In the genomic region with DNA sequence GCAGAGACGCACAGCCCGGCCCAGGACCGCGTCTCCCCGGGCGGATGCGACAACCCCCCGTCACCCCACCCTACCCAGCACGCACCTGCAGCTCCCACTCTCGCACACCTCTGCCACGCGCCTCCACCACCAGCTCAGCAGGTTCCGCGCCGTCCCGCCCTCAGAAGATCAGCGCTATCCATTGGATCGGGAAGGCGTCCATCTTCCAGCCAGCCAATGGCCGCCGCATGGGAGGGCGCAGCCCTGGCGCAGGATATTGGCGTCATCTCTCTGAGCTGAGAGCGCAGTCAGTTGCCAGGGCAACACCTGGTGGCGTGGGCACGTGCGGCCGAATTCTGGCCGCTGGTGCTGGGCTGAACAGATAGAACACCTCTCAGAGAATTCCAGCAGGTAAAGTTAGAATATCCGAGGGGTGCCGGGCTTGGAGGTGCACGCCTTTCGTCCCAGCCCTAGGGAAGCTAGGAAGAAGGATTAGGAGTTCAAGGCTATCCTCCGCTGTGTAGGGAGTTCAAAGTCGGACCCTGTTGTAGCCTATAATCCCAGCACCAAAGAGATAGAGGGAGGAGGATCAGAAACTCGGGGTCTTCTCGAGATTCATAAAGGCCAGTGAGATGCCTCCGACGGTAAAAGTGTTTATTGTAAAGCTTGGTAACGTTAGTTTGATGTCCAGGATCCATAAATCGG, we compare ENCODE assay signal across 8 mouse cellular contexts. TPM values are rescaled to one million over a fixed set of nuclear protein-coding genes. Genes with fewer than 3 reads are reported as not detected.
DNase-seq lines count a peak whose midpoint lies in the region; ATAC-seq and TF ChIP-seq lines count a peak whose summit lies in the region.

A gene (minus strand): TSS at position 144 of the 684 bp plus-strand sequence.

- TF ChIP-seq POLR2A in cortical plate, adult 2 months (IDR thresholded peaks at IDR 0.05; ENCODE audit: extremely low read depth, insufficient read depth, low read length): peak; percentile 58; the same call in 1 of the 2 replicates

- peak; percentile 95 for DNase-seq in gastrocnemius, adult 8-10 months (ENCODE audit: low spot score in 2 of 2)
- peak; percentile 96 for DNase-seq in hindlimb bud, embryonic 11.5 days (ENCODE audit: extremely low spot score, low read depth, low spot score)
- peak; percentile 97 to 99 for DNase-seq in left cerebral cortex, adult 8-10 months (ENCODE audit: low spot score in 2 of 2)
- peak; percentile 99 for DNase-seq in right cerebral cortex, postnatal 10 days (ENCODE audit: low spot score in 2 of 2)
- DNase-seq in urinary bladder, postnatal 25 days (ENCODE audit: low spot score): peak; percentile 99

- H3K9me3 ChIP-seq in megakaryocyte, embryonic 14.5 days: no peaks in the 10 kb centered on the region

- H3K27me3 ChIP-seq in megakaryocyte, embryonic 14.5 days (replicated peaks): no peaks in the 10 kb centered on the region

- peak; percentile 100 for ATAC-seq in activated CD4-positive, CD25-positive, alpha-beta regulatory T cell, adult 4 months

- peaks cover 11% of the 10 kb centered on the region for H3K36me3 ChIP-seq in megakaryocyte, embryonic 14.5 days (replicated peaks; ENCODE audit: low read length)

- peaks cover 3% of the 10 kb centered on the region for H3K4me1 ChIP-seq in cortical plate, adult 2 months (ENCODE audit: control insufficient read depth, insufficient read depth, low read length)
- peaks cover 67% of the 10 kb centered on the region for H3K4me1 ChIP-seq in megakaryocyte, embryonic 14.5 days

- peak within 1 kb of the TSS; percentile 59 for H3K4me3 ChIP-seq in cortical plate, adult 2 months (ENCODE audit: insufficient read depth, low read length)
- H3K4me3 ChIP-seq in megakaryocyte, embryonic 14.5 days (replicated peaks): peak within 1 kb of the TSS; percentile 98

- no peak for TF ChIP-seq CTCF in cortical plate, adult 2 months (IDR thresholded peaks at IDR 0.05; ENCODE audit: extremely low read depth, insufficient read depth, low read length)

- H3K27ac ChIP-seq in cortical plate, adult 2 months (ENCODE audit: insufficient read depth, low read length): no peak within 1 kb of the TSS

RNA-seq across cellular contexts. Expression of the gene that starts here (rescaled TPM):
- 1 to 10 TPM; 7.1 to 7.5 TPM for polyA plus RNA-seq in activated CD4-positive, CD25-positive, alpha-beta regulatory T cell, adult 4 months (2017; shearing (Covaris generic))
- polyA plus RNA-seq in cortical plate, adult 2 months (2012; rRNA removed): 12.9 and 15.4 TPM in 2 replicates
- total RNA-seq in gastrocnemius, adult 8-10 months (2022): 10 to 100 TPM in 1 of 4 experiments, 1 to 10 TPM in 3; 6.6 to 10.2 (median 9.1) TPM
- 10 to 100 TPM; 12.6 to 16.6 (median 15.2) TPM for total RNA-seq in left cerebral cortex, adult 8-10 months (2022)
- 23.2 and 41.2 TPM in 2 replicates for polyA plus RNA-seq in megakaryocyte, embryonic 14.5 days (2012; ENCODE audit: insufficient read depth, low replicate concordance)
